Mouse (Mus musculus) C2C12 (cell line): Measurements from ENCODE around the gene Secisbp2l.

Source experiments
- CEBPB ChIP-seq: IDR thresholded peaks from one replicate; pipeline ENCODE4 v1.6.1; 2011; ENCODE audit warnings: low read depth, mild to moderate bottlenecking, control low read depth, moderate library complexity
- CTCF ChIP-seq: IDR thresholded peaks from one replicate; pipeline ENCODE4 v1.5.1; 2011; ENCODE audit not compliant: control insufficient read depth, insufficient read depth, insufficient read length
- MAX ChIP-seq: IDR thresholded peaks from one replicate; pipeline ENCODE4 v1.6.1; 2011; ENCODE audit warnings: mild to moderate bottlenecking, control low read depth
- MYOD1 ChIP-seq: IDR thresholded peaks from one replicate; pipeline ENCODE4 v1.6.1; 2011; ENCODE audit warnings: low read depth; ENCODE audit not compliant: control insufficient read depth, insufficient read length
- MYOG ChIP-seq: IDR thresholded peaks from one replicate; pipeline ENCODE4 v1.6.1; 2011; ENCODE audit not compliant: control insufficient read depth, insufficient read length; ENCODE audit errors: extremely low read depth
- USF1 ChIP-seq: IDR thresholded peaks from one replicate; pipeline ENCODE4 v1.6.1; 2011; ENCODE audit warnings: low read depth, mild to moderate bottlenecking, control low read depth, moderate library complexity

DNA sequence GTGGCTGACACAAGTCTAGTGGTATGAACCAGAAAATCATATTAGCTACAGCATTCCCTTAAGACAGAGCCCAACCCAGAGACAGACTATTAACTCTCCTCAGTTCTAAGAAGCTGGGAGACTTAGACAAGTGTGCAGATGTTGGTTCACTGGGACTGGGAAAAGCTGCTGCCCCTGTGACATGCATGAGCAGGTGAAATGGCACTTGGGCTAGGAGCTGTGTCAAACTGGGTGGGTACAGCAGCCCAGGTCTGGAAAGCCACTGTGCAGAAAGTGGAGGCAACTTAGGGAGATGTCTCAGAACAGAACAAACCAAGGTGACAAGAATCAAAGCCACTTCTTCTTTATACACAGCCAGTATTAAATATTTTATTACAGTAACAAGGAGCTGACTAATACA is 47.9 kb downstream of the Secisbp2l start:
- TF ChIP-seq CTCF (no peak), USF1 (no peak), CEBPB (no peak), MAX (no peak), MYOG (no peak), MYOD1 (no peak)
